Mouse (Mus musculus) small intestine, adult 2 months (tissue): ENCODE results near the gene Rabgap1l. TPM values are rescaled to one million over a fixed set of nuclear protein-coding genes. Genes with fewer than 3 reads are reported as not detected.
A peak's percentile ranks its signal among the peaks of the same experiment; 100 is the strongest.

Experiments used
- H3K27ac ChIP-seq: fragments of 200-500 bp; 2 replicates; pipeline ENCODE4 v1.5.1; 2012; ENCODE audit warnings: low read depth, low read length, control low read depth, inconsistent platforms; ENCODE audit not compliant: insufficient read depth
- H3K27me3 ChIP-seq: fragments of 200-500 bp; 2 replicates; pipeline ENCODE4 v1.6.1; 2012; ENCODE audit warnings: mild to moderate bottlenecking, moderate library complexity, low read length, inconsistent platforms; ENCODE audit not compliant: control insufficient read depth, insufficient read depth
- H3K36me3 ChIP-seq: fragments of 200-500 bp; 2 replicates; pipeline ENCODE4 v1.6.1; 2012; ENCODE audit warnings: mild to moderate bottlenecking, low read length, control low read depth, inconsistent platforms; ENCODE audit not compliant: control insufficient read depth, insufficient read depth
- H3K4me1 ChIP-seq: fragments of 200-500 bp; 2 replicates; pipeline ENCODE4 v1.6.1; 2012; ENCODE audit warnings: low read length, inconsistent platforms, mixed read lengths; ENCODE audit not compliant: control insufficient read depth, insufficient read depth, insufficient read length
- H3K4me3 ChIP-seq: fragments of 200-500 bp; 2 replicates; pipeline ENCODE4 v1.5.1; 2012; ENCODE audit warnings: low read depth, mild to moderate bottlenecking, control low read depth, inconsistent platforms, low read length, moderate library complexity
- CTCF ChIP-seq: fragments of 200-500 bp; IDR thresholded peaks from 2 replicates; pipeline ENCODE4 v1.5.1; 2012; ENCODE audit warnings: low read depth, mild to moderate bottlenecking, control low read depth, inconsistent platforms, low read length, moderate library complexity, mixed read lengths; ENCODE audit not compliant: insufficient replicate concordance, insufficient read length; ENCODE audit errors: extremely low read depth
- POLR2A ChIP-seq: fragments of 200-500 bp; IDR thresholded peaks from 2 replicates; pipeline ENCODE4 v1.6.1; 2012; ENCODE audit warnings: low read depth, mild to moderate bottlenecking, control low read depth, inconsistent platforms, low read length, moderate library complexity
- WGBS: fragments of 180-500 bp; shearing (Covaris S2); methylation state at CpG from one replicate; pipeline ENCODE4 v1.1.7; 2018; 5-methylcytosine and 5-hydroxymethylcytosine counted together
- polyA plus RNA-seq: library from polyadenylated mRNA; depleted of rRNA; stranded (reverse); fragments of >200 nt; gene quantifications from 2 replicates; pipeline ENCODE4 v1.2.3, GENCODE M21; 2012

The Rabgap1l gene
- polyA plus RNA-seq, 1 experiment: 4.9 TPM

DNA sequence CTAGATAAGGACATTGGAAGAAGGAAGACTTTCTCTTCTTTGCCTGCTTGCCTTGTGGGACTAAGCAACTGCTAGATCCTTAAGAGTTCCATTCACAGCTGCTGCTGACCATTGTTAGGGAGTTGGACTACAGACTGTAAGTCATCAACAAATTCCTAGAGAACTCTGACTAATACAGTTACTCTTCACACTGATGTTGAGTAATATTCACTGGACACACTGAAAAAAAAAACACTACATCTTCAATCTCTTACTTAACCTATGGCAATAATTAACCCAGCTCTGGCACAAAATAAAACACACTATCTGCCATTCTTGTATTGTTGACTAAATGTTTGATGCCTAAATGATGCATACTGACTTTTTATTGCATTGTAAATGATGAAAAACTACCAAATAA, 565.2 kb downstream of the Rabgap1l start:
- H3K27me3 ChIP-seq: no peaks in the 10 kb centered on the region
- TF ChIP-seq CTCF: no peak
- TF ChIP-seq POLR2A: no peak
- H3K4me3 ChIP-seq: no peak overlapping the region
- no peak overlapping the region for H3K27ac ChIP-seq
- H3K4me1 ChIP-seq: peaks cover 1% of the 10 kb centered on the region; the same call in 1 of the 2 replicates
- peaks cover 15% of the 10 kb centered on the region for H3K36me3 ChIP-seq

DNA sequence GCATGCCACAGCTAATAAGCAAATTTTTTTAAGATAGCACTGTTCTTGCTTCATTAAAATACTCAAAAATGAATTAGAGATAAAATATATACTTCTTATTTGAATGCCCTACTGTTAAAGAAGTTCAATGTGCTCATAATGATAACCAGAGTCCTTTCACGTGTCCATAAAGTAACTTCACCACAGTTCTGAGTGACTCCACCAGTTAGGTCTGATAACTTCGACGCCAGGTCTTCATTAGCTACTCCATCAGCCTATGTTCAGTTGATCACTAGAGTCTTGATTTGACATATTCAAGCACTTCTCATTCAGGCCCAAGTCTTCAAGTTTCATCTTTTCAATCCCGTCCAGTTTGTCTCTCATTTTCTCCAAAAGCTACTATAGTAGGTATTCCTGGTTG, 565.8 kb downstream of the Rabgap1l start:
- Histone ChIP-seq H3K4me1 (peaks cover 1% of the 10 kb centered on the region; the same call in 1 of the 2 replicates), H3K27me3 (no peaks in the 10 kb centered on the region), H3K4me3 (no peak overlapping the region), H3K36me3 (peaks cover 14% of the 10 kb centered on the region), H3K27ac (no peak overlapping the region)
- TF ChIP-seq POLR2A (no peak), CTCF (no peak)
- 94% methylated on average over 4 of the region's 4 CpGs for WGBS

GRCm38 (mm10) chr1:160224093-160224492, 568.9 kb downstream of the Rabgap1l start:
- no peaks in the 10 kb centered on the region for H3K27me3 ChIP-seq
- TF ChIP-seq CTCF (no peak), POLR2A (no peak)
- 86% methylated on average over 2 of the region's 2 CpGs for WGBS

GRCm38 (mm10) chr1:160217898-160218297, 575.1 kb downstream of the Rabgap1l start:
- Histone ChIP-seq H3K36me3 (no peaks in the 10 kb centered on the region), H3K4me1 (peaks cover 3% of the 10 kb centered on the region; the same call in 1 of the 2 replicates), H3K4me3 (no peak overlapping the region), H3K27me3 (no peaks in the 10 kb centered on the region), H3K27ac (no peak overlapping the region)
- WGBS: 89% methylated on average over 3 of the region's 3 CpGs
- TF ChIP-seq POLR2A (no peak), CTCF (no peak)

More at GRCm38 (mm10) chr1:160224093-160224492, 568.9 kb downstream of the Rabgap1l start:
- Histone ChIP-seq H3K4me3 (no peak overlapping the region), H3K27ac (no peak overlapping the region), H3K36me3 (peaks cover 13% of the 10 kb centered on the region), H3K4me1 (peaks cover 1% of the 10 kb centered on the region; the same call in 1 of the 2 replicates)

DNA sequence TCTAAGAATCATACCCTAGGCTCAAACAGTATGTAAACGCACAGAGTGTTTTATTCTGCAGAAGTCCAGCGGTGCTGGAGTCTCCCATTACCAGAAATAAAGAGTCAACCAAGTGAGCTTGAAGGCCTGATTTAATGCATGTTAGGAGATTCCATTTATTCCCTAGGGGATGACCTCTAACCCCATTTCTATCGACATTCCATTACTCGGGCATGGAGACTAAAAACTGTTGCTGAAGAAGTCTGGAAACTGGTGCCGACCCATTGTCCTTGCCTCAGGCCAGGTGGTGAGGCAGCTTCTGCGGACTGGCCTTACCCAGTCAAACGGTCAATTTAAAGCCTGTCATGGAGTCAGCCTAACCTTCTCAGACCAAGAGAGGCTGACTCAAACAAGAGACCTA, 578.8 kb downstream of the Rabgap1l start:
- H3K27me3 ChIP-seq: no peaks in the 10 kb centered on the region
- H3K4me3 ChIP-seq: no peak overlapping the region
- H3K27ac ChIP-seq: no peak overlapping the region
- WGBS: 96% methylated on average over 7 of the region's 7 CpGs
- peaks cover 3% of the 10 kb centered on the region; the same call in 1 of the 2 replicates for H3K4me1 ChIP-seq
- H3K36me3 ChIP-seq: no peaks in the 10 kb centered on the region
- TF ChIP-seq POLR2A (no peak), CTCF (no peak)

DNA sequence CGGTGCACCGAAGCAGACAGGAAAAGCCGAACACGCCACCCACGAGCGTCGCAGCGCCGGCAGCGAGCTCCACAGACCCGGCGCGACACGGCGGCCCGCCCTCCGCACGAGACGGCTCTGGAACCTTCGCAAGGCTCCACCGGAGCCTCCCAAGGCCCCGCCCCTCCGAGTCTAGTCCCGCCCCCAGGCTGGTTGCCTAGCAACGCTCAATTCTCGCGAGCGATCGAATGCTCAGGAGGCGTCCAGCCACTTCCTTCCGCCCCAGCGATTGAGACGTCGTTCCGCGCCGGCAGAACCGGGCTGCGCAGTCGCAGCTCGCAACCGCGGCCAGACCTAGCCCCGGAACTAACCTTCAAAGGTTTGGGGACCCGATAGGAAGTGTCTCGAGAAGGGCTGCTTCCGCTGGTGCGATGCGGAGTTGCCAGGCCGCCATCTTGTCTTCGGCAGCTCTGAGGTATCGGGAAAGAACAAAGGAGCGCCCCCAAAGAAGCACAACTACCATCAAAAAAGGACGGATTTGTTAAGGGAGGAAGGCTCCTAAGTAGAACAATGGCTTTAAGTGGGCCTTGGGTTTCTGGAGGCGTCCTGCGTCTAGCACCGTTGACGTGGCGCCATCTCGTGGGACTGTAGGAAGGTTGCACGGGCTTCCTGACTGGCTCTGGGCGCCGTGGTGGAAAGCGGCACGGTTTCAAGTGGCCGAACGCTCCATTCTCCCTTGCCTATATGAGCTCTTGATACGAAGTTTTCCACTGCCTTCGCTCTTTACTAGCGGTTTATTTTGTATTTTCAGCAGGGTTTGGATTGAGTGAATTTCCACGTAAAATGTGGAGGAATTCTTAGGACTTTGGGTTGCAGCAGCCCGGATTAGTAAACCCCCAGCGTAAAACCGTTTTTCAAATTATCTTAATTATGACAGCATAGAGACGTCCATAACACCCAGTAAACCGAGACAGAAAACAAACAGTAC, 580.0 kb downstream of the Rabgap1l start, which contains the start of gene Cacybp:
TSS of gene Cacybp (minus strand) at position 173 of the 967 bp plus-strand sequence.
- Histone ChIP-seq H3K27me3 (no peaks in the 10 kb centered on the region), H3K36me3 (no peaks in the 10 kb centered on the region), H3K4me1 (peaks cover 3% of the 10 kb centered on the region; the same call in 1 of the 2 replicates), H3K27ac (peak within 1 kb of the TSS; percentile 96), H3K4me3 (peak within 1 kb of the TSS; percentile 86)
- TF ChIP-seq POLR2A: peak; percentile 54; the same call in 1 of the 2 replicates
- TF ChIP-seq CTCF: peak; percentile 98
- whole genome bisulfite sequencing: under 1% methylated on average over 73 of the region's 76 CpGs

DNA sequence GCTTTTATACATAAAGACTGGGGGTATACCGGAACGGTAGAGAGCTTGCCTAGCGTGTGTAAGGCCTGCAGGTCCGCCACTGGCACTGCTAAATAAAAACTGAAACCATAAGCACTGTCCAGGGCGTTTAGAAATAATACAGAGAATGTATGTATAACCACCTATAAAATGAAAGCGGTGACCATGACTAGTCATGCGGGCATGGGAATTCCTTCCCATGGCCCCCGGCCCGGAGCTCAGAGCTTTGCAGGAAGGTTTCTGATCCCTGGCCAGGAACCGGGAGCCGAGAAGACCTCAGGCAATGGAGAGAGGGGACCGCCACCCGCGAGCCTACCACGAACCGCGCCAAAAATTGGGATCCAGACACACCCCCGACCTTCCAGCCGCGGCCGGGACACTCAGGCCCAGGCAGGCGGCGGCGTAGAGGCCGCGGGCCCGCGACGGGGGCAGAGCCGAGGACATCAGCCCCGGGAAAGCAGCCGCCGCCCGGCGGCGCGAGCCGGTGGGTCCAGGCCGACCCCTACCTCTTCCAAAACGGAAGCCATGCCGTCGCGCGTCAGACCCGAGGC, 580.8 kb downstream of the Rabgap1l start:
- WGBS: under 1% methylated on average over 45 of the region's 45 CpGs
- peak overlapping the region; percentile 86 for H3K4me3 ChIP-seq
- H3K27ac ChIP-seq: peak overlapping the region; percentile 75
- peaks cover 7% of the 10 kb centered on the region for H3K36me3 ChIP-seq
- TF ChIP-seq CTCF (no peak), POLR2A (no peak)
- H3K27me3 ChIP-seq: no peaks in the 10 kb centered on the region
- H3K4me1 ChIP-seq: peaks cover 3% of the 10 kb centered on the region; the same call in 1 of the 2 replicates
